Mouse (Mus musculus): ENCODE measurements around the gene Bach2. TPM values are rescaled to one million over a fixed set of nuclear protein-coding genes. Genes with fewer than 3 reads are reported as not detected.

The Bach2 gene
- polyA plus RNA-seq, 2 experiments: 0.45 to 0.67 TPM

GRCm38 (mm10) chr4:32352442-32352841 is 113.8 kb downstream of the Bach2 start:
- Histone ChIP-seq H3K9me3 (ENCODE audit: control insufficient read depth, low read length) (no peaks in the 10 kb centered on the region), H3K4me3 (ENCODE audit: insufficient read depth in 1 of 2, low read depth in 2 of 2, low read length in 2 of 2) (no peak overlapping the region), H3K36me3 (replicated peaks; ENCODE audit: control insufficient read depth, insufficient read depth, low read depth) (no peaks in the 10 kb centered on the region), H3K27me3 (ENCODE audit: control insufficient read depth, insufficient read depth, low read length) (no peaks in the 10 kb centered on the region), H3K9ac (replicated peaks) (no peak overlapping the region), H3K4me2 (ENCODE audit: low read depth) (no peak overlapping the region), H3K4me1 (replicated peaks; ENCODE audit: control insufficient read depth in 2 of 2, insufficient read depth in 2 of 2, low read length in 1 of 2) (peaks cover 0 to 14% of the 10 kb centered on the region in 2 experiments; a peak in 2 of 4 replicates), H3K27ac (no peak overlapping the region)
- WGBS (ENCODE audit: insufficient replicate concordance): 33% methylated on average over 8 of the region's 8 CpGs
- no peak for DNase-seq (ENCODE audit: low read depth in 3 of 3, low spot score in 3 of 3)
- TF ChIP-seq CTCF (IDR thresholded peaks at IDR 0.05; ENCODE audit: low read depth): no peak
- no peak for TF ChIP-seq EP300 (IDR thresholded peaks at IDR 0.05; ENCODE audit: low read depth)
- ATAC-seq (ENCODE audit: insufficient read depth): no peak

DNA sequence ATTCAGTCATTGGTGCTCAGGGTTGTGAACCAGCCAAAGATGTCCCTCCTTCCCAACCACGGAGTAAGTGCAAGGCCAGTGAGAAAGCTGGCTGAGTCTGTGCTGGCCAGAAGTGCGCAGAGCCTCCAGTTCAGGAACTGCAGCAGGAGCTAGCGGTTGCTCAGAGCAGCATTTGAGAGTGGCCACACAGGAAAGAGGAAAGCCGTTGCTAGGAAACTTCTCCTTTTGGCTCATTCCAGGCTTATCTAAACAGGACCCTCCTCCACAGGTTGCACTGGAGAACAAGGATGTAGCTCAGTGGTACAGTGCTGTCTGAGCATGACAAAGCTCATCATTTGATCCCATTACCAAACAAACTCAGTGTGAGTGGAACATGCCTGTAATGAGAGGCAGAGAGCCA is 114.2 kb downstream of the Bach2 start:
- H3K27me3 ChIP-seq (ENCODE audit: control insufficient read depth, insufficient read depth, low read length): no peaks in the 10 kb centered on the region
- H3K4me2 ChIP-seq (ENCODE audit: low read depth): no peak overlapping the region
- no peak for TF ChIP-seq EP300 (IDR thresholded peaks at IDR 0.05; ENCODE audit: low read depth)
- TF ChIP-seq CTCF (IDR thresholded peaks at IDR 0.05; ENCODE audit: low read depth): no peak
- ATAC-seq (ENCODE audit: insufficient read depth) (no peak), DNase-seq (ENCODE audit: low read depth in 3 of 3, low spot score in 3 of 3) (no peak)
- peaks cover 0 to 14% of the 10 kb centered on the region in 2 experiments; a peak in 2 of 4 replicates for H3K4me1 ChIP-seq (replicated peaks; ENCODE audit: control insufficient read depth in 2 of 2, insufficient read depth in 2 of 2, low read length in 1 of 2)
- no peaks in the 10 kb centered on the region for H3K36me3 ChIP-seq (replicated peaks; ENCODE audit: control insufficient read depth, insufficient read depth, low read depth)
- no peaks in the 10 kb centered on the region for H3K9me3 ChIP-seq (ENCODE audit: control insufficient read depth, low read length)
- H3K27ac ChIP-seq: no peak overlapping the region
- no peak overlapping the region for H3K9ac ChIP-seq (replicated peaks)
- H3K4me3 ChIP-seq (ENCODE audit: insufficient read depth in 1 of 2, low read depth in 2 of 2, low read length in 2 of 2): no peak overlapping the region
- WGBS (ENCODE audit: insufficient replicate concordance): 9% methylated on average over 4 of the region's 4 CpGs

GRCm38 (mm10) chr4:32355935-32356617 is 117.5 kb downstream of the Bach2 start:
- 53% methylated on average over 12 of the region's 12 CpGs for WGBS (ENCODE audit: insufficient replicate concordance)
- ATAC-seq (ENCODE audit: insufficient read depth): no peak
- peaks cover 0 to 16% of the 10 kb centered on the region in 2 experiments; a peak in 2 of 4 replicates for H3K4me1 ChIP-seq (replicated peaks; ENCODE audit: control insufficient read depth in 2 of 2, insufficient read depth in 2 of 2, low read length in 1 of 2)
- no peak overlapping the region for H3K9ac ChIP-seq (replicated peaks)
- no peaks in the 10 kb centered on the region for H3K27me3 ChIP-seq (ENCODE audit: control insufficient read depth, insufficient read depth, low read length)
- H3K9me3 ChIP-seq (ENCODE audit: control insufficient read depth, low read length): no peaks in the 10 kb centered on the region
- DNase-seq (ENCODE audit: low read depth in 3 of 3, low spot score in 3 of 3): no peak
- H3K36me3 ChIP-seq (replicated peaks; ENCODE audit: control insufficient read depth, insufficient read depth, low read depth): no peaks in the 10 kb centered on the region
- H3K4me3 ChIP-seq (ENCODE audit: insufficient read depth in 1 of 2, low read depth in 2 of 2, low read length in 2 of 2): no peak overlapping the region
- H3K4me2 ChIP-seq (ENCODE audit: low read depth): no peak overlapping the region
- TF ChIP-seq CTCF (IDR thresholded peaks at IDR 0.05; ENCODE audit: low read depth): no peak
- no peak for TF ChIP-seq EP300 (IDR thresholded peaks at IDR 0.05; ENCODE audit: low read depth)
- no peak overlapping the region for H3K27ac ChIP-seq

DNA sequence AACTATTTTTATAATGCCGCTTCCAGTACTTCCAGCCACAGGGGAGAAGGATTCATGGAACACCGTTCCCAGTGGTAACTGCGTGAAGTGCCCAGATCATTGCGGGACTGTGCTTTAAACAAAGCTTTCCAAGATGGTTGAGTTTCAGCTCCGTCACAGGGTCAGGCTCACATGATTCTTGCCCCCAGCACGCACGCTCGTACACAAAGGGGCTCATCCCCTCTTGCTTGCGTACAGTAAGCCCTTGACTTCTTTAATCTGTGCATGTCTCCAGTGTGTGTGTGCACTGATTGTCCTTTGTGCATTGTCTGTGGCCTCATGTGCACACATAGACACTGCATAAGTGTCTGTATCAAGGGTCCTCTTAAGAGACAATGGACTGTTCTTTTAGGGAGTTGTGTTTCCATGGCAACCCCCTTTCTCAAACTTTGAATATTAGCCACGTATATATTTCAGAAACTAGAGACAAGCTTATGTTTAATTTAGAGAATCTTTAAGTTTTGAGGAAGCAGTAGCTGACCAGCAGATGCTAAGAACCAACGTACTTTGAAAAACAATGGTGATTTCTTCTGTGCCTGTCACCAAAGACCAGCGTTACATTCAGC is 119.5 kb downstream of the Bach2 start:
- no peak for DNase-seq (ENCODE audit: low read depth in 3 of 3, low spot score in 3 of 3)
- no peaks in the 10 kb centered on the region for H3K9me3 ChIP-seq (ENCODE audit: control insufficient read depth, low read length)
- H3K27me3 ChIP-seq (ENCODE audit: control insufficient read depth, insufficient read depth, low read length): no peaks in the 10 kb centered on the region
- TF ChIP-seq CTCF (IDR thresholded peaks at IDR 0.05; ENCODE audit: low read depth) (no peak), EP300 (IDR thresholded peaks at IDR 0.05; ENCODE audit: low read depth) (no peak)
- H3K9ac ChIP-seq (replicated peaks): no peak overlapping the region
- no peak overlapping the region for H3K4me2 ChIP-seq (ENCODE audit: low read depth)
- no peak for ATAC-seq (ENCODE audit: insufficient read depth)
- no peak overlapping the region for H3K4me3 ChIP-seq (ENCODE audit: insufficient read depth in 1 of 2, low read depth in 2 of 2, low read length in 2 of 2)
- WGBS (ENCODE audit: insufficient replicate concordance): 67% methylated on average over 12 of the region's 12 CpGs
- H3K27ac ChIP-seq: no peak overlapping the region
- peaks cover 0 to 3% of the 10 kb centered on the region in 2 experiments; a peak in 1 of 4 replicates for H3K4me1 ChIP-seq (replicated peaks; ENCODE audit: control insufficient read depth in 2 of 2, insufficient read depth in 2 of 2, low read length in 1 of 2)
- H3K36me3 ChIP-seq (replicated peaks; ENCODE audit: control insufficient read depth, insufficient read depth, low read depth): no peaks in the 10 kb centered on the region

GRCm38 (mm10) chr4:32358602-32359464 is 120.2 kb downstream of the Bach2 start:
- no peak overlapping the region for H3K4me3 ChIP-seq (ENCODE audit: insufficient read depth in 1 of 2, low read depth in 2 of 2, low read length in 2 of 2)
- ATAC-seq (ENCODE audit: insufficient read depth) (no peak), DNase-seq (ENCODE audit: low read depth in 3 of 3, low spot score in 3 of 3) (no peak)
- TF ChIP-seq CTCF (IDR thresholded peaks at IDR 0.05; ENCODE audit: low read depth) (no peak), EP300 (IDR thresholded peaks at IDR 0.05; ENCODE audit: low read depth) (no peak)
- H3K27me3 ChIP-seq (ENCODE audit: control insufficient read depth, insufficient read depth, low read length): no peaks in the 10 kb centered on the region
- H3K27ac ChIP-seq: no peak overlapping the region
- no peak overlapping the region for H3K9ac ChIP-seq (replicated peaks)
- peaks cover 0 to 8% of the 10 kb centered on the region in 2 experiments; a peak in 1 of 4 replicates for H3K4me1 ChIP-seq (replicated peaks; ENCODE audit: control insufficient read depth in 2 of 2, insufficient read depth in 2 of 2, low read length in 1 of 2)
- no peak overlapping the region for H3K4me2 ChIP-seq (ENCODE audit: low read depth)
- 30% methylated on average over 12 of the region's 12 CpGs for WGBS (ENCODE audit: insufficient replicate concordance)
- no peaks in the 10 kb centered on the region for H3K9me3 ChIP-seq (ENCODE audit: control insufficient read depth, low read length)
- no peaks in the 10 kb centered on the region for H3K36me3 ChIP-seq (replicated peaks; ENCODE audit: control insufficient read depth, insufficient read depth, low read depth)
